Mouse (Mus musculus): ENCODE data around the gene Pde7b. TPM values are rescaled to one million over a fixed set of nuclear protein-coding genes. Genes with fewer than 3 reads are reported as not detected.

Gene Pde7b
- polyA plus RNA-seq, 1 experiment, result 25.4 TPM

DNA sequence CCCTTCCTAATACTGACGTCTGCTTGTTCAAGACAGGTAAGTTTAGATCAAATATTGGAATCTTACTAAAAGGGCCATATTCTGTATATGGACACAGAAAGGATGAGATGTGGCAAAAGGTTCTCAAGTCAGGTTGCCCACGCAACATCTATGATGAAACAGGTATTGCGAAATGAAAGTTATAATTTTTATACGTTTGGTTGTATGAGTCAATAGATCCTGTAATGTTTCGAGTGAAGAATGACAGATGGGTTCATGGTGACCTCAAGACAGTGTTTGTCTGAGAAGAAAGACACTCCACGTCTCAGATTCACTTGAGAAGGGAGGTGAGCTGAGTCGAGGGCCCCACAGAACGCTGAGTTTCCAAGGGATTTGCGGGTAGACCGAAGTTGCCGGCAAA is 149.9 kb downstream of the Pde7b start:
- no peak for TF ChIP-seq POLR2A (IDR thresholded peaks at IDR 0.05; ENCODE audit: extremely low read depth, insufficient read depth, low read length)
- no peak for TF ChIP-seq CTCF (IDR thresholded peaks at IDR 0.05; ENCODE audit: extremely low read depth, insufficient read depth, low read length)
- H3K27ac ChIP-seq (ENCODE audit: insufficient read depth, low read length), result no peak overlapping the region
- H3K4me3 ChIP-seq (ENCODE audit: insufficient read depth, low read length), result no peak overlapping the region

DNA sequence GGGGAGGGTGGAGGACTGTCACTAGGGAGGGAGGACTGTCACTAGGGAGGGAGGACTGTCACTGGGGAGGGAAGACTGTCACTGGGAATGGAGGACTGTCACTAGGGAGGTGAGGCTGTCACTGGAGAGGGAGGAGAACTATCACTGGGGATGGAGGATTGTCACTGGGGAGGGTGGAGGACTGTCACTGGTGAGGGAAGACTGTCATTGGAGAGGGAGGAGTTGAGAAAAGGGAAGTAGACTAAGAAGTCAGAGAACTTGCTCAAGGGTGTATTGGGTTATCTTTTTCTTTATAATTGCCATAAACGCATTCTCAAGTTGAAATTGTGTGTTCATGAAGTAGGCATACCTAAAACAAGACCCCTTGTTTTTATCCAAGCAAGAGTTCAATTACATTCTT is 150.5 kb downstream of the Pde7b start:
- Histone ChIP-seq H3K4me3 (ENCODE audit: insufficient read depth, low read length) (no peak overlapping the region), H3K27ac (ENCODE audit: insufficient read depth, low read length) (no peak overlapping the region)
- TF ChIP-seq CTCF (IDR thresholded peaks at IDR 0.05; ENCODE audit: extremely low read depth, insufficient read depth, low read length) (no peak), POLR2A (IDR thresholded peaks at IDR 0.05; ENCODE audit: extremely low read depth, insufficient read depth, low read length) (no peak)

More for the DNA sequence above, 149.9 kb downstream of the Pde7b start:
- H3K4me1 ChIP-seq (ENCODE audit: control insufficient read depth, insufficient read depth, low read length), result no peaks in the 10 kb centered on the region; the same call in 1 of the 2 replicates

DNA sequence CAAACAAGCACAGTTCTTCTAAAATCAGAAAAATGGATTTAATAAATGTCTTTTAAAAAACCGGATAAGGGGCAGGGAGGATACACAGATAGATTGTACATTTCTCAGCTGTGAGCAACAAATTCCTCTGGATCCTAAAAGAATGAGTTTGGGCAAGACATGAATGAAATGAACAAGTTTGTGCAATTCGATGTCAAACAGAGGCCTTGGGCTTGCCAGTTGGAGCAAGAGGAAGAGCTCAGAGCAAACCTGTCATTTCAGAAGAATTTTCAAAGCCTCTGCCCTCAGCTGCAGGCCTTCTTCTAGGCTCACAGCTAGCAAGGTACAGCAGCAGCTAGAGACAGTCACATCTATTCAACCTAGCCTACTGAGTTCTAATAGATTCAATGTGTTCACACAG is 153.4 kb downstream of the Pde7b start:
- TF ChIP-seq CTCF (IDR thresholded peaks at IDR 0.05; ENCODE audit: extremely low read depth, insufficient read depth, low read length) (no peak), POLR2A (IDR thresholded peaks at IDR 0.05; ENCODE audit: extremely low read depth, insufficient read depth, low read length) (no peak)
- Histone ChIP-seq H3K4me3 (ENCODE audit: insufficient read depth, low read length) (no peak overlapping the region), H3K27ac (ENCODE audit: insufficient read depth, low read length) (no peak overlapping the region), H3K4me1 (ENCODE audit: control insufficient read depth, insufficient read depth, low read length) (no peaks in the 10 kb centered on the region)

More for the DNA sequence above, 150.5 kb downstream of the Pde7b start:
- no peaks in the 10 kb centered on the region; the same call in 1 of the 2 replicates for H3K4me1 ChIP-seq (ENCODE audit: control insufficient read depth, insufficient read depth, low read length)

DNA sequence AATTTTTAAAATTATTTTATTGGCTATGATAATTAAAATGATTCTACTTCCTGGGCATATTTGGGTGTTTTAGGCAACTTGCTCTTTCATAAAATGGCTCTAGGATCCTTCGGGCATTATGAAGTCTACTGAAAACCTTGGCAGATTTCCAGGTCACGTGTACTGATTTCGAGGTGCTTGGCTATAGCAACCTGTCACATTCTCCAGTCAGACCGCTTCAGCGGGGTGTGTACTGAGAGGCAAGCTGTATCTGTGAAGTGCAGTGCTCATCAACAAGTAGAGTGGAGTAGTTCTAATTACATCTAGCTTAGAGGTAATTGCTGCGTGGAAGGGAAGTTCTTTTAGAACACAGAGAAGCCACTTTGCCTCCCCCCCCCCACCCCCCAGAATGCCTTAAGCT is 156.2 kb downstream of the Pde7b start:
- no peak overlapping the region for H3K27ac ChIP-seq (ENCODE audit: insufficient read depth, low read length)
- no peak overlapping the region for H3K4me3 ChIP-seq (ENCODE audit: insufficient read depth, low read length)
- H3K4me1 ChIP-seq (ENCODE audit: control insufficient read depth, insufficient read depth, low read length), result no peaks in the 10 kb centered on the region
- TF ChIP-seq CTCF (IDR thresholded peaks at IDR 0.05; ENCODE audit: extremely low read depth, insufficient read depth, low read length) (no peak), POLR2A (IDR thresholded peaks at IDR 0.05; ENCODE audit: extremely low read depth, insufficient read depth, low read length) (no peak)

DNA sequence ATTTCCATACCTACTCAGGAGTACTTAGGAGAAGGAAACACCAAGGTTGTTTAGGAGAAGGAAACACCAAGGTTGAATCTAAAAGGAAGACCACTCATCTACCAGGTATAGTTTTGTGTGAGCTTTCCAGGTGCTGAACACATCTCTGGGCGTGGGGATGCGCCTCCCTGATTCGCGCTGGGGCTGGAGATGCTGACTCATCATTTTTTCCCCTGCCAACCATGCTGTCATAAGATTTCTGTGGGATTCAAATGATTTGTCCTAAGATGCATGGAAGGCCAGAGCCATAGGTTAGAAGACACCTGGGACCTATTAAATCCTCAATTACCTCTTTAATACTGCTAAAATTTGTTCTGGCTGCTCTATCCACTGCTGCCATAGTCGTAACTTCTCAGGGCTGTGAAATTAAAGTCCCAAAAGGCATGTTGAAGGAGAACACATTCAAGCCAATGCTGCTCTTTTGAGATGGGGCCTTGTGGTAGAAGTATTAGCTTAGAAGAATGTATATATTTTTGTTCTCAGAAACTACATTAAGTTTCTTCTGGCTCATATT is 157.1 kb downstream of the Pde7b start:
- Histone ChIP-seq H3K4me3 (ENCODE audit: insufficient read depth, low read length) (no peak overlapping the region), H3K27ac (ENCODE audit: insufficient read depth, low read length) (no peak overlapping the region), H3K4me1 (ENCODE audit: control insufficient read depth, insufficient read depth, low read length) (no peaks in the 10 kb centered on the region)
- TF ChIP-seq CTCF (IDR thresholded peaks at IDR 0.05; ENCODE audit: extremely low read depth, insufficient read depth, low read length), result no peak
- TF ChIP-seq POLR2A (IDR thresholded peaks at IDR 0.05; ENCODE audit: extremely low read depth, insufficient read depth, low read length), result no peak

DNA sequence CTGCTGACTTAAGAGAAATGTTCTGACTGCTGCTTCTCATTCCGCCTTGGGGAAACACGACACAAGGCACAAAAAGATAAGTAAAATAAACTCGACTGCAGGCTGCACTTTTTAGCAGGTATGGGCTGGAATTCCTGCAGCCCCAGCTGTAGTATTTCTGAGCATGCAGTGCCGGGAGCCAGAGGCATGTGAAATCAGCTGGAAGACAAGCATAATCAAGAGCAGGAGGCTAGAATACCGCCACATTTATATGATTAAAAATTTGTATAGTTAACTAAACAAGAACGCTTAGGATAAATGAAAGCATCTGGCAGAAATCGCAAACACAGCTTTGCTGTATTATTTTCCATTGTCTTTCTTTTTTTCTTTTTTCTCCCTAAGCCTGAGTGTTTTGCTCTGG is 168.4 kb downstream of the Pde7b start:
- no peaks in the 10 kb centered on the region for H3K4me1 ChIP-seq (ENCODE audit: control insufficient read depth, insufficient read depth, low read length)
- H3K27ac ChIP-seq (ENCODE audit: insufficient read depth, low read length), result no peak overlapping the region
- no peak overlapping the region for H3K4me3 ChIP-seq (ENCODE audit: insufficient read depth, low read length)
- TF ChIP-seq CTCF (IDR thresholded peaks at IDR 0.05; ENCODE audit: extremely low read depth, insufficient read depth, low read length) (no peak), POLR2A (IDR thresholded peaks at IDR 0.05; ENCODE audit: extremely low read depth, insufficient read depth, low read length) (no peak)

DNA sequence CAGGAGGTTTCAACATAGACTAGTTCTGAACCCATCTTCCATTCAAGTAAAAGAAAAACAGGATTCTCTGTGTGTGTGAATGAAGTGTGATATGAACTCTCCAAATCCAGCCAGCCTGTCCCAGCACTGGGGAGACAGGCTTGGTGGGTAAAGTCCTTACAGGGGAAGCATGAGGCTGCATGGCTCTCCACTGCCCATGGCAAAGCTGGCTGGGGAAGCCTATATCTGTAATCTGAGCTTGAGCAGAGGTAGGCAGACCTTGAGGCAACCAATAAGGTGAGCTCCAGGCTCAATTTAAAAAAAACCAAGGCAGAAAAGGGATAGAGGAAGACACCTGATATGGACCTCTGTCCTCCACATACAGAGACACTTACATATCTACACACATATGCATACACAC is 173.5 kb downstream of the Pde7b start:
- H3K4me1 ChIP-seq (ENCODE audit: control insufficient read depth, insufficient read depth, low read length), result no peaks in the 10 kb centered on the region; the same call in 1 of the 2 replicates
- H3K27ac ChIP-seq (ENCODE audit: insufficient read depth, low read length), result no peak overlapping the region
- no peak overlapping the region for H3K4me3 ChIP-seq (ENCODE audit: insufficient read depth, low read length)
- no peak for TF ChIP-seq POLR2A (IDR thresholded peaks at IDR 0.05; ENCODE audit: extremely low read depth, insufficient read depth, low read length)
- no peak for TF ChIP-seq CTCF (IDR thresholded peaks at IDR 0.05; ENCODE audit: extremely low read depth, insufficient read depth, low read length)

DNA sequence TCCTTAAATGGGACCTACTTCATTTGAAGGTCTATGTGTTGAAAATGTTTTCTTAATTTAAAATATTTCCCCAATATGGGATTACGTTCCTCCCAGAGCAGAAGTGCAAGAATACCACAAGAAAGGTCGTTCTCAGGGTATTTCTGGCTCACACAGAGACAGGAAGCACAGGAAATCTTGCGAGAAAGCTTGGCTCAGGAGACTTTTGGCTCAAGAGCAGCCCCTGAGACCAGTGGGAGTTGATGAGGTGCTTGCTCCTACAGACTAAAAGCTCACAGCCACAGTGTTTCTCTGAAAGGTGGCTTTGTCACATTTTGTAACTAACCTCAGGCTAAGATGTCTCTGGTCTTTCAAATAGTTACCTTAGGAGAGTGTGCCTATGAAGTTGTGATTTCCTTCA is 174.1 kb downstream of the Pde7b start:
- Histone ChIP-seq H3K4me1 (ENCODE audit: control insufficient read depth, insufficient read depth, low read length) (no peaks in the 10 kb centered on the region; the same call in 1 of the 2 replicates), H3K4me3 (ENCODE audit: insufficient read depth, low read length) (no peak overlapping the region), H3K27ac (ENCODE audit: insufficient read depth, low read length) (no peak overlapping the region)
- TF ChIP-seq POLR2A (IDR thresholded peaks at IDR 0.05; ENCODE audit: extremely low read depth, insufficient read depth, low read length) (no peak), CTCF (IDR thresholded peaks at IDR 0.05; ENCODE audit: extremely low read depth, insufficient read depth, low read length) (no peak)

DNA sequence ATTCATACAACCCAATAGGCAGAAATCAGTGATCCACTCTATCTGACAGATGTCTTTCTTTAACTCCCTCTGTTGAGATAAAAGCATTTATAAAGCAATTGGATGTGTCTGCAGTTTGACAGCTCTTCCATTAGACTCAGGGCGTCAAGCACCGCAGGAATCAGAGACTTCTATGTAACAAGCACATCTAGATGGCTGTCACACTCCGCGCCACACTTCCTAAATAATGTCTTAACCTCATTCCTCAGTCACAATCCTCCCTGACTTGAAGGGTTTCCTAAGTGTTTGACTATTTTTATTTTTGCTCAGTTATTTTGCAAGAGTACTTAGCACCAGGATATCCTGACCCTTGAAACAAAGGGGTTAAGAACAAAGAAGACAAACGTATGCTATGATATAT is 174.7 kb downstream of the Pde7b start:
- Histone ChIP-seq H3K4me1 (ENCODE audit: control insufficient read depth, insufficient read depth, low read length) (no peaks in the 10 kb centered on the region; the same call in 1 of the 2 replicates), H3K27ac (ENCODE audit: insufficient read depth, low read length) (no peak overlapping the region), H3K4me3 (ENCODE audit: insufficient read depth, low read length) (no peak overlapping the region)
- no peak for TF ChIP-seq CTCF (IDR thresholded peaks at IDR 0.05; ENCODE audit: extremely low read depth, insufficient read depth, low read length)
- no peak for TF ChIP-seq POLR2A (IDR thresholded peaks at IDR 0.05; ENCODE audit: extremely low read depth, insufficient read depth, low read length)
